Mouse (Mus musculus) small intestine, adult 10 weeks (tissue): ENCODE measurements around the gene Gm3404. TPM values are rescaled to one million over a fixed set of nuclear protein-coding genes. Genes with fewer than 3 reads are reported as not detected.

ENCODE experiments used
- polyA plus RNA-seq: library from polyadenylated mRNA; stranded (reverse); fragments of 350-450 nt; fragmentation: Illumina TruSeq; extraction: RNeasy Lipid Tissue Mini Kit (QIAGEN cat#74804); gene quantifications from one replicate; pipeline ENCODE4 v1.2.3, GENCODE M21; 2014; ENCODE audit warnings: low replicate concordance

Gene Gm3404
- not detected for polyA plus RNA-seq

DNA sequence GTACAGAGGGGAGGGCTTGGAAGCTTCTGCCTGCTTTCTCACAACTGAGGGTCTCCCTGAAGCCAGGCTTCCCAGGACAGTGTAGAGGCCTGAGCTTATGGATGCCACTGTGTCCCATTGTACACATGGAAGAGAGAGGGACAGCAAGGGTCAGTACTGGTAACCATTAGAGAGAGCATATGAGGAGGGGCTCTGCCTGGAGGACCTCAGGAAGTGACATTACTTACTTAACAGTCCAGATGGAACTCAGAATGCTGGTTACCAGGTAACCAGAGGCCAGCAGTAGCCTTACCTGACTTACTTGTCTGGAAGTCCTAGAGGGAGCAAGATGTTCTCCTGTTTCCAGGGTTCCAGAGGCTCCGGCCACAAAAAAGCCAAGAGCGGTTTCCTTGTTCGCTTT, at the start of gene Gm3404:
TSS of gene Gm3404 (plus strand) at position 301 of the 400 bp plus-strand sequence.

DNA sequence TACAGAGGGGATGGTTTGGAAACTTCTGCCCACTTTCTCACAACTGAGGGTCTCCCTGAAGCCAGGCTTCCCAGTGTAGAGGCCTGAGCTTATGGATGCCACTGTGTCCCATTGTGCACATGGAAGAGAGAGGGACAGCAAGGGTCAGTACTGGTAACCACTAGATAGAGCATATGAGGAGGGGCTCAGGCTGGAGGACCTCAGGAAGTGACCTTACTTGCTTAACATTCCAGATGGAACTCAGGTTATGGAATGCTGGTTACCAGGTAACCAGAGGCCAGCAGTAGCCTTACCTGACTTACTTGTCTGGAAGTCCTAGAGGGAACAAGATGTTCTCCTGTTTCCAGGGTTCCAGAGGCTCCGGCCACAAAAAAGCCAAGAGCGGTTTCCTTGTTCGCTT, 43.9 kb upstream of the Gm3404 start, which contains the start of gene Gm6408:
TSS of gene Gm6408 (plus strand) at position 301 of the 400 bp plus-strand sequence.

DNA sequence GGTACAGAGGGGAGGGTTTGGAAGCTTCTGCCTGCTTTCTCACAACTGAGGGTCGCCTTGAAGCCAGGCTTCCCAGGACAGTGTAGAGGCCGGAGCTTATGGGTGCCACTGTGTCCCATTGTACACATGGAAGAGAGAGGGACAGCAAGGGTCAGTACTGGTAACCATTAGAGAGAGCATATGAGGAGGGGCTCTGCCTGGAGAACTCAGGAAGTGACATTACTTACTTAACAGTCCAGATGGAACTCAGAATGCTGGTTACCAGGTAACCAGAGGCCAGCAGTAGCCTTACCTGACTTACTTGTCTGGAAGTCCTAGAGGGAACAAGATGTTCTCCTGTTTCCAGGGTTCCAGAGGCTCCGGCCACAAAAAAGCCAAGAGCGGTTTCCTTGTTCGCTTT, 34.5 kb upstream of the Gm3404 start, which contains the start of gene Gm6370:
TSS of gene Gm6370 (plus strand) at position 301 of the 400 bp plus-strand sequence.

GRCm38 (mm10) chr5:146502099-146502498, 23.5 kb upstream of the Gm3404 start, which contains the start of gene 4930449I24Rik:
4930449I24Rik (plus strand) TSS chr5:146502399.

GRCm38 (mm10) chr5:146513823-146514222, 11.8 kb upstream of the Gm3404 start, which contains the start of gene Gm3402:
Gm3402 (plus strand) TSS chr5:146514123.

DNA sequence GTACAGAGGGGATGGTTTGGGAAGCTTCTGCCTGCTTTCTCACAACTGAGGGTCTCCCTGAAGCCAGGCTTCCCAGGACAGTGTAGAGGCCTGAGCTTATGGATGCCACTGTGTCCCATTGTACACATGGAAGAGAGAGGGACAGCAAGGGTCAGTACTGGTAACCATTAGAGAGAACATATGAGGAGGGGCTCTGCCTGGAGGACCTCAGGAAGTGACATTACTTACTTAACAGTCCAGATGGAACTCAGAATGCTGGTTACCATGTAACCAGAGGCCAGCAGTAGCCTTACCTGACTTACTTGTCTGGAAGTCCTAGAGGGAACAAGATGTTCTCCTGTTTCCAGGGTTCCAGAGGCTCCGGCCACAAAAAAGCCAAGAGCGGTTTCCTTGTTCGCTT, 11.7 kb downstream of the Gm3404 start, which contains the start of gene Gm3409:
TSS of gene Gm3409 (plus strand) at position 301 of the 400 bp plus-strand sequence.

DNA sequence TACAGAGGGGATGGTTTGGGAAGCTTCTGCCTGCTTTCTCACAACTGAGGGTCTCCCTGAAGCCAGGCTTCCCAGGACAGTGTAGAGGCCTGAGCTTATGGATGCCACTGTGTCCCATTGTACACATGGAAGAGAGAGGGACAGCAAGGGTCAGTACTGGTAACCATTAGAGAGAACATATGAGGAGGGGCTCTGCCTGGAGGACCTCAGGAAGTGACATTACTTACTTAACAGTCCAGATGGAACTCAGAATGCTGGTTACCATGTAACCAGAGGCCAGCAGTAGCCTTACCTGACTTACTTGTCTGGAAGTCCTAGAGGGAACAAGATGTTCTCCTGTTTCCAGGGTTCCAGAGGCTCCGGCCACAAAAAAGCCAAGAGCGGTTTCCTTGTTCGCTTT, 30.2 kb downstream of the Gm3404 start, which contains the start of gene Gm3415:
TSS of gene Gm3415 (plus strand) at position 301 of the 400 bp plus-strand sequence.

Other genes starting within 250 kb of the Gm3404 start
- gene Wasf3, start 140.8 kb upstream of the Gm3404 start, polyA plus RNA-seq = 2.2 TPM
- not detected for gene Gm6408, start 43.8 kb upstream of the Gm3404 start, polyA plus RNA-seq
- gene Gm6370, start 34.4 kb upstream of the Gm3404 start, polyA plus RNA-seq = not detected
- not detected for gene 4930449I24Rik, start 23.4 kb upstream of the Gm3404 start, polyA plus RNA-seq
- gene Gm3402, start 11.7 kb upstream of the Gm3404 start, polyA plus RNA-seq = not detected
- not detected for gene Gm3409, start 11.8 kb downstream of the Gm3404 start, polyA plus RNA-seq
- gene Gm3415, start 30.3 kb downstream of the Gm3404 start, polyA plus RNA-seq = not detected
- gene Gpr12, start 59.4 kb downstream of the Gm3404 start, polyA plus RNA-seq = not detected